Mouse (Mus musculus): ENCODE data around the gene Nsf. TPM values are rescaled to one million over a fixed set of nuclear protein-coding genes. Genes with fewer than 3 reads are reported as not detected.
A peak's percentile ranks its signal among the peaks of the same experiment; 100 is the strongest.

The Nsf gene
- total RNA-seq, 2 experiments from 2014 or later = 858 to 979 TPM

DNA sequence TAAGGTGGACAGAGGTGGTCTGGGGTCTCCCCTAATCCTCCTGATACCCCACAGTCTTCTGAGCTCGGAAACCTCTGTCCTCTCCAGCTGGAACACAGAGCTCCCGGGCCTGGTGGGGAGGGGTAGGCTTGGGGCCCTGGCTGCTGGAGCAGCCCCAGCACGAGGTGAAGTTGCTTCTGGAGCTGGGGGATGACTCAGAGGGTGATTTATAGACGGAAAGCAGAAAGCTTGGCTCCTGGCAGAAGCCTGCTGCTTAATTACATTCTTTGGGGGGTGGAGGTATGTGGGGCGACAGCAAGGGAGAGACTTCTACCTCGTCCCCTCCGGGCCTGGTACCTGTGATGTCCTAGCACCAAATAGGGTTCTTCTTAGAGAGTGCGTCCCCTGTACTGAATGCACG, 173.7 kb downstream of the Nsf start:
- H3K27ac ChIP-seq = no peak overlapping the region
- DNase-seq (ENCODE audit: extremely low spot score in 1 of 2, low spot score in 2 of 2) = peak in 1 of 2 experiments; percentile 27
- TF ChIP-seq CTCF (IDR thresholded peaks at IDR 0.05) = no peak
- H3K4me3 ChIP-seq = no peak overlapping the region
- intact Hi-C loops (cut with DNase I) = no loop called here

DNA sequence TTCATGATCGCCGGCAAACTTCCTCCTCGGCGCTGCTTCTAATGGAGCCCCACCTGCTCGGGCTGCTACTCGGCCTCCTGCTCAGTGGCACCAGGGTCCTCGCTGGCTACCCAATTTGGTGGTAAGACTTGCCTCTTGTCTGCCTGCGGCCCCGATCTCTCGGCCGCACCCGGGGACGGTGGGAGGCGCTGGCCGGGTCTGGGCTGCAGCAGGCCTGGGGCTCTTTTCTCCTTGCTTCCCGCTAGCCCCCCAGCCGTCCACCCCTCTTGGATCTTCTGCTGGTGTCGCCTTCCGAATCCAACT, 179.7 kb downstream of the Nsf start:
- intact Hi-C loops (cut with DNase I) = no loop called here
- no peak for DNase-seq (ENCODE audit: extremely low spot score in 1 of 2, low spot score in 2 of 2)
- H3K4me3 ChIP-seq = peak overlapping the region; percentile 18; the same call in 1 of the 2 replicates
- no peak overlapping the region for H3K27ac ChIP-seq
- TF ChIP-seq CTCF (IDR thresholded peaks at IDR 0.05) = no peak

GRCm38 (mm10) chr11:103773387-103774227, 180.2 kb downstream of the Nsf start, which contains the start of gene Wnt3:
Gene Wnt3, plus strand, starts transcription at chr11:103774150.
- intact Hi-C loops (cut with DNase I) = no loop called here
- no peak for TF ChIP-seq CTCF (IDR thresholded peaks at IDR 0.05)
- Histone ChIP-seq H3K4me3 (peak within 1 kb of the TSS; percentile 18), H3K27ac (no peak within 1 kb of the TSS)
- no peak for DNase-seq (ENCODE audit: extremely low spot score in 1 of 2, low spot score in 2 of 2)

DNA sequence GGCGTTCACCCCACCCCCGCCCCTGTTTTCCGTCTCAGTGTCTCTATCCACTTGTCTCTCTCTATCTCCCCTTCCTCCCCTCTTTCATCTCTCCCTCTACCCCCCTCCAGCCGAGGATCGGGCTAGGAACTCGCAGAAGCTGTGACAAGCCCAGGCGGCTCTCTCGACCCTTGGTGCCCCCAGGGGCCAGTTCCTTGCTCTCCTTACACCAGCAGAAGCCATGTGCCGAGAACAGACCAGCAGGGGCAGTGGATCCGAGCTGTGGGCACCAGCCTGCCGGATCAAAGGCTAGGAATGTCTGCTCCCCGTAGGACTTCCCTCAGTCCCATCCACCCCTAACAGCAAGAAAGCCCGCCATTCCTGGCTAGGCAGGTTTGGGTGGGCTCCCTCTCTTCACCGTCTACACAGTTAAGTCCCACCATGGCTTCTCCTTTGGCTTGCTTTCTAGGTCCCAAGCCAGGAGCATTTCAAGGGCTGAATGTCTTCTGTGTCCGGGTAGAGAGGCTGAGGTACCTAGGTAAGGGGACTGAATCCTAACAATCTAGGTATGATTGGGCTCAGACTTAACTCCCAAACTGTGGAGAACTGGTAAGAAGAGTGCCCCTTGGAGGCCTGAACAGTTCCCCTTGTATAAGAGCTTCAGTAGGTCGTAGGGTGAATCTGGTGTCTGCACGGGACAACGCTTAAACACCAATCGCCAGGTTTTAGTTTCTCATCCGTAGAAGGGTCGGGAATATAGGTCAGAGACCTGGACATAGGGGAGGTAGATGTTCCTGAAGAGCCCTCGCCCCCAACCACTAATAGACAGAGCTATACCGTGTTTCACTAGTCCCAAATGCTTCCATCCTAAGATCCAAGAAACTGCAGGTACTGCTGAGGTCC, 181.1 kb downstream of the Nsf start:
- no peak overlapping the region for H3K27ac ChIP-seq
- intact Hi-C loops (cut with DNase I) = no loop called here
- no peak for DNase-seq (ENCODE audit: extremely low spot score in 1 of 2, low spot score in 2 of 2)
- TF ChIP-seq CTCF (IDR thresholded peaks at IDR 0.05) = no peak
- no peak overlapping the region for H3K4me3 ChIP-seq

Other genes with a start within 250 kb of the Nsf start
- gene Wnt9b, start 204.2 kb downstream of the Nsf start, total RNA-seq (2021) = under 1 TPM; 0.23 to 0.34 TPM
- gene Wnt3, start 179.9 kb downstream of the Nsf start, total RNA-seq (2021) = 1 to 10 TPM; 1.2 TPM
- 10 to 100 TPM; 49.5 to 51.4 TPM for gene Arf2, start 12.7 kb upstream of the Nsf start, total RNA-seq (2021)
- gene Crhr1, start 178.8 kb upstream of the Nsf start, total RNA-seq (2021) = 10 to 100 TPM; 27.9 to 31.8 TPM
- not detected for gene Sppl2c, start 232.3 kb upstream of the Nsf start, total RNA-seq (2021)

Data from left cerebral cortex, adult 2 months (tissue).